Mouse (Mus musculus) cerebellum, adult 2 months (tissue): Measurements from ENCODE around the gene Lrp5.

Experiments
- CTCF ChIP-seq: fragments of 200-500 bp; IDR thresholded peaks from 2 replicates; pipeline ENCODE4 v1.5.1; 2011; ENCODE audit warnings: low read depth, mild to moderate bottlenecking, control low read depth, low read length, moderate library complexity, borderline replicate concordance; ENCODE audit not compliant: insufficient read depth
- POLR2A ChIP-seq: fragments of 200-500 bp; IDR thresholded peaks from 2 replicates; pipeline ENCODE4 v1.6.1; 2011; ENCODE audit warnings: low read length, control low read depth, borderline replicate concordance; ENCODE audit not compliant: insufficient read depth

DNA sequence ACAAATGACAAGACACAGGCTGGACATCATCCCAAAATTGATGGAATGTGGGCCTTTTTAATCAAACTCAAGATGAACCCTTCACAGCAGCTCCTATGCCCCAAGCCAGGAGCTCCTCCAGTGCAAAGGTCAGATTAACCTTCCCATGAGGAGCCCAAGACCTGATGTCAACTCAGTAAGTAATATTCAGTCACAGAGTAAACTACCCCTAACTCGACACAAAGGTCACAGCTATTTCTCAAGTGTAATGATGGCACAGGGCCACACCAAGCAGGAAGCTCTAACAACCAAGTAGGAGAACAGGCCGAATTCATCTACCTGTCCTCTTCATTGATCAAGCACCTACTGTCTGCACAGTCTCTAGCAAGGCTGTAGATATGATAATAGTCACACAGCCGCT is 35.9 kb downstream of the Lrp5 start:
- no peak for TF ChIP-seq POLR2A
- no peak for TF ChIP-seq CTCF
